Mouse (Mus musculus) c-Kit-positive CD71-positive TER-119-negative erythroid progenitor cells, embryonic 14.5 days (primary cell): ENCODE measurements at regions not wholly inside any gene's neighbourhood (a gene's known extent, or its start where the extent isn't known, plus 50 kb on each side); places are given as distances from the start of the nearest gene placed in this dataset.

Source experiments
- DNase-seq: peaks from one replicate; pipeline ENCODE4 v3.0.0-alpha.2; 2013; ENCODE audit warnings: low read depth

- no peak for DNase-seq
Measured at GRCm38 (mm10) chr9:61138741-61139368, 233.3 kb upstream of the Tle3 start.

GRCm38 (mm10) chr9:61143101-61143500 is 229.1 kb upstream of the Tle3 start:
- no peak for DNase-seq

GRCm38 (mm10) chr9:61144685-61145318 is 227.4 kb upstream of the Tle3 start:
- DNase-seq = no peak

DNA sequence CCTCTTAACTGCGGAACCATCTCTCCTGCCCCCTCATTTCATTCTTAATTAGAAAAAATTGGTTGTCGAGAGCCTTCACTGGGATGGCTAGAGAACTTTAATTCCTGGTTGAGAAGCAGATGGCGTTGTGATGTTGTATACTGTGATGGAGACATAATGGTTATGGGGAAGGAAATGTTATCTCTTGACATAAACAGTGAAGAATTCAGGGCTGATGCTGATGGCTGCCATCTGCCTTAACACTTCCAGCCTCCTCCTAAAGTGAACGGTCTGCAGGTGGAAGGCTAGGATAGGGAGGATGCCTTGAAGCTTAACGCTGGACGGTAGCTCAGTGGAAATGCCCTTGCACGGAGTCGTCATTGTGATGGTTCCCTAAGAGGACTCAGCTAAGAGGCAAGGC is 226.4 kb upstream of the Tle3 start:
- DNase-seq = no peak

DNA sequence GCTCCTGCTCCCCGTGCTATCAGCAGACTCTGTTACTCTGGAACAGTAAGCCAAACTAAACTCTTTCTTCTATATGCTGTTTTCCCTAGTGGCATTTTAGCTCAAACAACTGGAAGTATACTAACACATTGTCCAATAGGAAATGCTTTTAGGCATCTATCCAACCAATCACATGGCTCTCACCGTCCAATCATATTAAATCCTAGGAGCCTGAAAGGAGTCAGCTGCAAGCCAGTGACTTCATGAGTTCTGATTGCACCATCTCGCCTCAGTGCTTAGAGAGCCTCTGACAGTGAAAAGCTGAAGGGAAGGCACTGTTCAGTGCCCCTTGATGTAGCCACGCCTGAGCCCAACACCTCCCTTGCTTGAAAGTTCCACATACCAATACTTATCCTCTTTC is 221.0 kb upstream of the Tle3 start:
- no peak for DNase-seq

DNA sequence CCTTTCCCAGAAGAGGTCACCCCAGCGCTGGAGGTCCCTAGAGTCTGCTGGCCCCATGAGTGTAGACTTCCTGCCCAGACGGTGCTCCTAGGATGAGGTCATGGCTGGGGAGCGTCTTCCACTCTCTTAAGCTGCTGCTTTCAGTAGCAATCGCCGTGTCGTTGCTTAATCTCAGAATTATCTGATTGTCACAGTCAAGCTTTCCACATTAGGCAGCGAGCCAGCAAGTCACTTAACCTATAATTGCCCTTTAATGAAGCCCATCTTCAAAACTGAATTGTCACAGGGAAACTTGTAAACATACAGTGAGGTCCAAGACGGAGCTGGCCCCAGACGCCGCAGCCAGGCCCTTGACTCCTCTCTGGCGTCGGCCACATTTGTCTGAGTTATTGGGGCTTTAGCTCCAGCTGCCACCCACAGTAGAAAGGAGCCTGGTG is 220.2 kb upstream of the Tle3 start:
- DNase-seq = no peak

DNA sequence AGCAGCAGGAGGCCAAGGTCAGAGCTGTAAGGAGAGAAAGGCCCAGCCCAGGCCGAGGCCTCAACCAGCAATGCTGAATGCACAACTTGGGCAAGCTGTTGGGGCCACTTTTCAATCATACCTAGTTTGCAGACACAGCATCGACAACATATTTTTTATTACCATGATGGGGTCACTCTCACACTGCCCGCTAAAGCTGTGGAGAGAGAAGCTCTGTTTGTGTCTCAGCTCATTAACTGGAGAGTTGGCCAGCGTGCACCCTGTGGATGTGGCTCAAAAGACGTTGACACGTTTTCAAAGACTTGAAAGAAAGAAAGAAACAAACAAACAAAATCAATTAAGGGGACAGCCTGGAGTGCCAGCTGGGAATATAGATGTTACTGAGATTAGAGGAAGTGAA is 217.4 kb upstream of the Tle3 start:
- no peak for DNase-seq

DNA sequence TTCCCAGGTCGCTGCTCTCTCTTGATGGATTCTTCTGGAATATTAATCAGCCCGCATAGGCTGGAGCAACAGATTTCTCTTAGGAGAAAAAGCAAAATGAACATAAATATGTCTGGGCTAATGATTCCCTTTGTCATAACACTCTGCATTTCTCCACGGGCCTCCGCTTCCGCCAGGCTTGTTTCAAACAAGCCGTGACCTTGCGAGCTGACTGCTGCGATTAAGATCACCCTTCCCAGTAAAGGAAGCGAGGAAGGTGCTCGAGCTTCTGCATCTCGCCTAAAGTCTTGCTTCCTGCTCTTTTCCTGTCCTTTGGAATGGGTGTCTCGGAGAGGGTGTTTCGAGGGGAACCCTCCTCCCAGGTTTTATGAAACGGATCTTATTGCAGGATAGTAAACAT is 216.3 kb upstream of the Tle3 start:
- no peak for DNase-seq

GRCm38 (mm10) chr9:61158192-61158770 is 213.9 kb upstream of the Tle3 start:
- no peak for DNase-seq

GRCm38 (mm10) chr9:61159159-61159558 is 213.0 kb upstream of the Tle3 start:
- no peak for DNase-seq

GRCm38 (mm10) chr9:61159616-61160015 is 212.6 kb upstream of the Tle3 start:
- no peak for DNase-seq

DNA sequence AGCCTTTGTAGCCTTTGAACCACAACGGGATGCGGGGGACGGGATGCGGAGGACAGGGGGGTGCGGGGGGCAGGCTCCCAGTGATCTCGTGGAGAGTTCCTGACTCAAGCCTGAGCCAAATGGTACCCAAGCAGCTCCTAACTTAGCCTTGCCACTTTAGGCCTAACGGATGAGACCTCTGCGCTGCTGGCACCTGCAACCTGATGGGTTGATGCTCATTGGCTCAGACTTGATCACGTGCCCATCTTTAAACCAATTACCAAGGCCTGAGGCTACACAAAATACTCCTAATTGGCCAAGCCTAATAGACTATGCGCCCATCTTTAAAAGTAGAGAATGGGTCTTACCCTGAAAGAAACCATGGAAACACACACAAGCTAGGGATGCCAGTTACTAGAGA is 209.3 kb upstream of the Tle3 start:
- DNase-seq = no peak

DNA sequence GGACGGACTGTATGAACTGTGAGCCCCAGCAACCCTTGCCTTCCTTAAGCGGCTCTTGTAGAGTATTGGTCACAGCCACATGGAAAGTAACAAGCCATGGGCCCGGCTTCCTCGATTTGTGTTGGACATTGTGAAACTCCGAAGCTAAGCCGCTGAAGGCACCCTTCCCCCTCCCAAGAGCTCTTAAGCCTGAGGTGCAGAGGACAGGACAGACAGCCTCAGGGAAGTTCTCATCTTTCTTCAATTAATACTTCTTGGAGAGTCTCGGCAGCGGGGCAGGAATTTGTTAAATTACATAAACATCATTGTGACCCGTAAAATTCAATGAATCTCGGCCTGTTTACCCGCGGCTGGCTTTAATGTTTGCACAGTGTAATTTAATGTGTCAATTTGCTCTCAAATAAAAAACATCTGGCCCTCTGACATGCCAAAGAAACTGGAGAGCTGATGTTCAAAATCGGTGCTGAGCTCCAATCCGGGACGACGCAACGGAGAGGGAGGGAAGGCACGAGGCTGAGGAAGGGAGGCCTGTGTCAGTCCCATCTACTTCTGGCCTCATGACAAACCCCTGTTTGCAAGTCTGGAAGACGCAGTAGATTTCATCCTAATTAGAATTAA is 208.4 kb upstream of the Tle3 start:
- DNase-seq = no peak

GRCm38 (mm10) chr9:61164501-61165251 is 207.5 kb upstream of the Tle3 start:
- DNase-seq = no peak

GRCm38 (mm10) chr9:61166115-61166514 is 206.1 kb upstream of the Tle3 start:
- no peak for DNase-seq

DNA sequence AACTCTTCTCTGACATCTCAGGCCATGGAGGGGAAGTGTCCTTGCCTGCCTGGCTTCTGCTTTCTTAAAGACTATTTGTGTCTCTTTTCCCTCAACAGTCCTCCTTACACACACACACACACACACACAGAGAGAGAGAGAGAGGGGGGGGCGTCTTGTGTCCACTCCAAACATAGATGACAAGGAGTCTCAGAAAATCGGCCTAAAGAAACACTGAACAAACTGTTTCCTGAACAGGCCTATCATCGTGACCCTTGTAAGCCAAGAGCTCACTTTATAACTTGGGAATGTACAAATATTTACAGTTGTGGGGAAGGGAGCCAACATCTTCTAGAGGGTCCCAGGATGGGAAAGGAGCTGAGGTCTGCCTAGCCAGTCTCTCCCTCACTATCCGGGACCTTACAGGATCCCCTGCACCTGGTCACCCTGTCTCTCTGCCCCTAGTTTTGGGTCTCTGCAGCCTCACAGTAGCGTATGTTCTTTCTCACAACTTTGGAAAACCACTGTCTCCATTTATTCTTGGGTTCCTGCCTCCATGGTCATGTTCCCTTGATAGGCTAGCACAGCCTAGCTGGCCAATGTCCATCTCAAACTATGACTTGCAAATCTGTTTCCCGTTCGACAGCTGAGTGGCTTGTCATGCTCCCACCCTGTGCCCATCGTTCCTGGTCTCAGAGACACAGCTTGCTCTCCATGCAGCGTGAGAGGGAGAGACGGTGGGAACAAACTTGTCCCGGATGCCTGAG is 204.9 kb upstream of the Tle3 start:
- DNase-seq = no peak

GRCm38 (mm10) chr9:61168931-61169330 is 203.2 kb upstream of the Tle3 start:
- no peak for DNase-seq

GRCm38 (mm10) chr9:61169506-61170090 is 202.6 kb upstream of the Tle3 start:
- DNase-seq = no peak

DNA sequence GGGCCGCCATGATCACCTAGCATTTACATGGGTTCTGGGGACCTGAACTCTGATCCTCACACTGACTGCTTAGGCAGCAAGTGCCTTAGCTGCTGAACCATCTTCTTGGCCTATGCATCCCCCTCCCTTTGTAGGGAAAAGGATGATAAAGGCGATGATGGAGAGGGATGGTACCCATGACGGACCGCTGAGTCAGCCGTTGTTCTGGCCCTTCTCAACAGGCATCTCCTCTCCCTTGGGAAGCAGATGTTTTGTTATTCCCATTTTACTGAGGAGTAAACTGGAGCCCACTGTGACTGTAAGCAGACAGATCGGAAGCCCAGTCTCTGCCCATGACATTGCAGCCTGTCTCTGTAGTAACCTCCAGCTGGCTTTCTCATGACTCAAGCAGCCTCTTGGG is 201.2 kb upstream of the Tle3 start:
- DNase-seq = no peak

GRCm38 (mm10) chr9:61172421-61172820 is 199.7 kb upstream of the Tle3 start:
- DNase-seq = no peak

- no peak for DNase-seq
Measured at GRCm38 (mm10) chr9:61173548-61173947, 198.6 kb upstream of the Tle3 start.
